Mouse (Mus musculus): Measurements from ENCODE around the gene Ntm.

DNA sequence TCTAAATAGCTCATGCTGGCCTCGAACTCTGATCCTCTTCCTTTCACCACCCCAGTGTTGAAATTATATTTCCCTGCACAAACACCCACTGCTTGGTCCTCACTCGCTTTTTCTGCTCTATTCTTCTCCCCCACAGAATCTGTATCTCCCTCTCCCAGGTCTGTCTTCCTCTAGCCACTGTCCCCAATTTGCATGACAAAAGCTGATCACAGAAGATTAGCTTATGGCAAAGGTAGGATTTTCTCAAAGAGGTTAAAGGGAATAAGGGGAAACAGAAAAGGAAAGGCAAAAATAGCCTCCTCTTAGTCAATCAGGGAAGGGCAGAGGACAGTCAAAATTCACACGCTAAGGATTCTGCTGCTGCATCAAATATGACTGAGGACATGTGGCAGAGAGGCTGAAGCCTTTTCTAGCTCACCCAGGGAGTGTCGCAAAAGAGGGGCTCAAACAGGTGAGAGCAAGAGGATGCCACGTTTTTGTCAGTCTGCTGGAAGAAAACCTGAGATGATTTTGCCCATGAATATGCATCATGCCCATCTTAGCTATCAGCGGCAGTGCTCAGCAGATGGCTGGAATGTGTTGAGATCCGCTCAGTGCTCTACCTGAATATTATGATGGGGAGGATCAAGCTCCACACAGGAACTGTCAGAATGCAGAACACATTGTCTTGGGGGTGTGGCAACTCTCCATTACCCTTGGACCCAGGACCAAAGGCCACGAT lies 114.0 kb downstream of the Ntm start:
- TF ChIP-seq POLR2A (IDR thresholded peaks at IDR 0.05; ENCODE audit: insufficient read length, low read depth): no peak
- no peak for TF ChIP-seq CEBPB (IDR thresholded peaks at IDR 0.05; ENCODE audit: insufficient read depth, poor library complexity, severe bottlenecking)
- TF ChIP-seq POLR2AphosphoS2 (IDR thresholded peaks at IDR 0.05; ENCODE audit: insufficient read length, low read depth): no peak
- no peak for TF ChIP-seq MAX (IDR thresholded peaks at IDR 0.05; ENCODE audit: low read depth)
- no peak for TF ChIP-seq SRF (IDR thresholded peaks at IDR 0.05; ENCODE audit: control insufficient read depth, insufficient read length, low read depth)
- no peak for TF ChIP-seq MYOG (IDR thresholded peaks at IDR 0.05; ENCODE audit: control insufficient read depth in 1 of 3, insufficient read depth in 1 of 3, insufficient read length in 2 of 3, low read depth in 2 of 3)
- TF ChIP-seq E2F4 (IDR thresholded peaks at IDR 0.05; ENCODE audit: insufficient read depth): no peak
- no peak for TF ChIP-seq REST (IDR thresholded peaks at IDR 0.05; ENCODE audit: insufficient read depth, insufficient read length)
- TF ChIP-seq USF1 (IDR thresholded peaks at IDR 0.05; ENCODE audit: low read depth): no peak
